Mouse (Mus musculus) hindlimb bud, embryonic 11.5 days (tissue): ENCODE measurements at regions not wholly inside any gene's neighbourhood (a gene's known extent, or its start where the extent isn't known, plus 50 kb on each side); places are given as distances from the start of the nearest gene placed in this dataset.

ENCODE experiments used
- DNase-seq: peaks from one replicate; pipeline ENCODE4 v3.0.0-alpha.2; 2012; ENCODE audit warnings: low read depth, low spot score; ENCODE audit errors: extremely low spot score

DNA sequence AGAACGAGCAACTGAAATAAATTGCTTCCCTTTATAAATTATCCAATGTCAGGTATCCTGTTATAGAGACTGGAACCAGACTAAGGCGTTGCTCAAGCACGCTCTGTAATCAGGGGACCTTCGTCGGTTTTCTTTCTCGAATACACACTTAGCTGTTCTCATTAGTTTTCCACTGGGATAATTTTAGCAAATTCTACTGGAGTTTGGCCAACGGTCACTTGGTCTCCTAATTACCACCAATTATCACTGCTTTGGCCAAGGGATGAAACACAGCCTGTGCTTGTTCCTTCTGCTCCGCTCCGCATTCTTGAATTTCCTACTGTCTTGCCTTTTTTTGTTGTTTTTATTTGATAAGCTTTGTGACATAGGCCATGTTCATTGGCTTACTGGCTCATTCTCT, 191.1 kb upstream of the Topaz1 start:
- no peak for DNase-seq

DNA sequence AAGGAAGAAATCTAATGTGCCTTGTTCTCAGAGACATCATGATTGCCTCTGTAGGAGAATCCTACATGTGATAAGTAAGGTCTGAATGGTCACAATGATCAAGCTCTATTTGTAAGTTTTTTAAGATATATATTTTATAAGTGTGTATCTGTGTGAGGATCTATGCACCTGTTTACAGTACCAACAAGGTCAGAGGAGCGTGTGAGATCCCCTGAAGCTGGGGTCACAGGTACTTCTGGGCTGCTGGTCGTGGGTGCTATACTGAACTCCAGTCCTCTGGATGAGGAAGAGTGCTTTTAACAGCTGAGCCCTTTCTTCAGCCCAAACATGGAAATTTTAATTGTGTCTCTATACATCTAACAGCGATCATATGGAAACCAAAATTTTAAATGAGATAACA, 181.1 kb upstream of the Topaz1 start:
- DNase-seq = no peak

DNA sequence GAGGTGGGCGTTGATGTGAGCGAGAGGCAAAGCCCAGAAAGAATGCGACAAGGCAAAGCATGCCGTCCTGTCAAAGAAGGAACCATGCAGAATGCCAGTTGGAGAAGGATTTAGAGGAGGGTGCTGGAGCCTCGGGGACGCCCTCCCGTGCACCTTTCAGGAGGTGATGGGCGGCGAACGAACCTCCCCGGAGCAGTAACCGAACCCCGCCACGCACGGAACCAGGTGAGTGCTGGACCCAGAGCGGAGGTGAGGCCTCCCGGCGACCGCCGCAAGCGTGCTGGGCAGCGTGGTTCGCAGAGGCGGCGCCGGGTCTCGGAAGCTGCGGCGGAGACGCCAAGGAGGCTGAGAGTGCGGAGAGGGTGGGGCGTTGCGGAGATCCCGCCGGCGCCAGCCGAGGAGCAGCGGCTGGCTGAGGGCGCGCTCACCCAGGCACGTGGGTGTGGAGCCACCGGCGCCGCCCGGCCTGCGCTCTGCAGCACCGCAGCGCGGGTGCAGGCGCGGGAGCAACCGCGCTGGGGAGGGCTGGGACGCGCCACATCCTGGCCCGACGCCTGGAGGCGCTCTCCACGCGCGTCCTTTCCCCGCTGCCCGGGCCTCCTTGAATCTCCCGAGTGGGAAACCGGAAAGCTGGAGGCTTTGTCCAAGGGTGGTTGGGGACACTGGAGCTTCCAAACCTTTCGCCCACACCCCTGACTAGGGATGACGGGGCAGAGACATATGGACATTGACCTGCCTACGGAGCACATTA, 178.3 kb upstream of the Topaz1 start:
- no peak for DNase-seq

DNA sequence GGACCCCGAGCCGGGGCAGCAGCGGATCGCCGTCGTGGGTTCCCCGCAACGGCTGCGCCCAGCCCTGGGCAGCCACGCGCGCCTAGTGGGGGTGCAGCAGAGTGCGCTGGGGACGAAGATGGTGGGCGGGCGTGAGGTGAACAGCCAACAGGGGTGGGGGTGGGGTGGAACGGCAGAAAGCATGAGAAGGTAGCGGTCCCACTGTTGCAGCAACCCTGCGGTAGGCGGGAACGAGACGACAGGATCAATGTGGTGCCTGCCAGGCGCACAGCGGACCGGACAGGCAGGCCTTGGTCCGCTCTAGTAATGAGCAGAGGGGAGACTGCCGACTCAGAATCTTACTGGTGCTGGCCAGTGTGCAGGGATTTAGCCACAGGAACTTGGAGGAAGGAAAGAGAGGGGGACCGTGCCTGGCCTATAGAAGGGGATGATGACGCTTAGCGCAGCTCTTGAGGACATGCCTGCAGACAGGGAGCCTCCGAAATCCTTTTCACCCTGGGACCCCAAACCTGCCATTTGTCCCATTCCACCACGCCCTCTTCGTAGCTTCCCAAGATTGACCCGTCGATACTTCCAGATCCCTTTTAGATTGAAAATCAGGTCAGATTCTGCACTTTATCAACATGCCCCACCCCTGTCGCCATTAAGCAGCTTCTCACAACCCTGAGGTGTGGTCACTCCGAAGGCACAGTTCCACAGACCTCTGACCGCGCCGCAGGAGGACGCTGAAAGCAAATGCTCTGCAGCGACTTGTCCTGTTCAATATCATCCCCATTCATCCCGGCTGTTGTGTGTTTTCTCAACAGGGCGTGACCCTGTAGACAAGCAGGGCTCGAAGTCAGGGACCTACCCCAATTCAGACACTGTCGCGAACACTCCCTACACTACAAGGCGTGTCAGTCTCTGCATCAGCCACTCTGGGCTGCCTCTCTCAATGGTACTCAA, 177.4 kb upstream of the Topaz1 start:
- no peak for DNase-seq

DNA sequence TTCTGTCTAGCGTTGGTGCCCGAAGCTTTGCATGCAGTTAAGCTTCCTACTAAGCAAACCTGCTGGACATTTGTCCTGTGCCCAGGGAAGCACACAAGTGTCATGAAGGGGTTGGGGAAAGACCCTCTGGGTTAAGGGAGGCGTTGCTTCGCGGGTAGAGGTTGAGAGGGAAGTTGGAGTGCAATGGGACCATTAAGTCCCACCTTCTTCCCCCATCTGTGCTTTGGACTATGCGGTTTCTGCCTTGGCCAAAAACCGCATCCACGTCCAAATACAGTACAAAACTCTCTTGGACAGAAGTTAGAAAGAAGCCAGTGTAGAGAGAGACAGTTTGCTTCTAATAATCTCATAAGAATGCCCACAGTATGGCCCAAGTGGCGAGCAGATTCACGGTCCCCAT, 176.1 kb upstream of the Topaz1 start:
- no peak for DNase-seq

DNA sequence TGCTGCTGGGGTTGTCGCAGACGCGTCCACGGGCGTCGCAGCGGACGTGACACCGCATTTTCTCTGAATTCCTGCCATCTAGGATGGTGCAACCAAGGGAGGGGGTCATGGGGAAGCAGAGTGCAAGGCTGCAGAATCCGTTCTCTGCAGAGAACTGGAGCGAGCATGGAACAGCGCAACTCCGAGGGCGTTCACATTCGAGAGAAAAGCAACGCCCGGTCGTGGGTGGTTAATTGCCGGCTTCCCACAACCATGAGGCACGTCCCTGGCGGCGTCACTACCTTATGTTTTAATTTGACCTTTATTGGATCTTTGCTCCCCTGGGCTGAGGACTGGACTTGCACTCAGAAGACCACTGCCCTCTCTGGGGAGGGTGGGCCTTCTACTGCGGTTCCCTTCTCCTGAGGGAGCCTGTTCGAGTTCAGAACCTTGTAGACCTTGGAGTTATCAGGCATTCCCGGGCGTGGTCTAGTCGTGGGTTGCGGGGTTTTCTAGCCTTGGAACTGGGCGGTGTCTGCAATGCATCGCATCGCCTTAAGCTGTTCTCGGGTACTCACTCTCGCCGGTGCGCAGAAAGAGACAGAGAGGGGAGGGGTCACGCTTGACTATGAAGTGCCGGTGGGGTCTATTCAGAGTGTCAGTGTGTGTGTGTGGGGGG, 175.6 kb upstream of the Topaz1 start:
- no peak for DNase-seq

DNA sequence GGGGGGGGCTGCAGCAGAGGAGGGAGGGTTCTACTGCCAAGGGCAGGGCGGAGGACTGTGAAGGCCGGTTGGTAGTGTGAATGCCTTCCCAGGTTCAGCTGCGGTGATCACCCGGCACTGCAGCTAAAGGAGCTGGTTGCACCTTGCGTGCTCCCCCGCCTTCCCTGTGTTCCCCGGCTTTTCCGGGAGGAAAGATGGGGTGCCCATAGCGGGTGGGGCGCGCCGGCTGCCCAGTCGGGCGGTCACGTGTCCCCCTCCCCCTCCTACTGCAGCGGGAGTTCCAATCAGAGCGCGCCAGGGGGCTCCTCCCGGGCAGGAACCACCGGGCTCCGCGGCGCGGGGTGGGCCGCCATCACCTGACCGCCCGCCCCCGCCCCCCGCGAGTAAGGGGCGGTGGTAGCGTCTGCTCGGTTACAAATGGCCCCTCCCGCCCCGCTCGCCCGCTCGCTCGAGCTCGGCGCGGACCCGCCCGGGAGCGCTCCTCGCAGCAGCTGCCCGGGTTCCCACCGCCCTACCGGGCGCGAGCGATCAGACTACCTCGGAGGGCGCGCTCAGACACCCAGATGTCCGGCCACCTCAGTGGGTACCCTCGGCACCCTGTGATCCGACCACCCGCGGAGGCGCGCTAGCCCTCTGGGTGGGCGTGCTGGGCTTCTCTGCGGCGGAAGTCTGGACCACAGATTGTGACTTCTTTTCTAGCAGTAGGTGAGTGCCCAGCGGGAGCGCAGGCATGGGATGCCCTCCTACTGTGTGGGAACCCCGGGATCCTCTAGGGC, 174.9 kb upstream of the Topaz1 start:
- no peak for DNase-seq

DNA sequence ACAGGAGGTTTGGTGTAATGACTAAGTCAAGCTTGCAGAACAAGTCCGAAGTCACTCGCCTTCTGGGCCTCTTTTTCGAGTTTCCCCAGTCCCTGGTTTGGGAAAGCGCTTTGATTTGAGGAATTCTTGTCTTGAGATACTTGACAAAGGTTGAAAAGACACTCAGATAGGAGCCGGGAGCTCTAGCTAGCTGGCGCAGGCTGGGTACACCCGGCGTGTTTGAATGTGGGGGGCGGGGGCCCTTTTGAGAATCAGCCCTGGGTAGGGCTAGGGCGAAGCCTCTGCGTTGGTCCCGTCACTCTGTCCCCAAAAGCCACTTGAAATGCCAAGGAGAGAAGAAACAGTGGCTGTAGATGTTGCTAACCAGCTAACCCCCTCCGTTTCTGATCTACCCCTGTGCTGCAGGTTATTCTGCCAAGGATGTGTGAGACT, 174.3 kb upstream of the Topaz1 start:
- DNase-seq = no peak

DNA sequence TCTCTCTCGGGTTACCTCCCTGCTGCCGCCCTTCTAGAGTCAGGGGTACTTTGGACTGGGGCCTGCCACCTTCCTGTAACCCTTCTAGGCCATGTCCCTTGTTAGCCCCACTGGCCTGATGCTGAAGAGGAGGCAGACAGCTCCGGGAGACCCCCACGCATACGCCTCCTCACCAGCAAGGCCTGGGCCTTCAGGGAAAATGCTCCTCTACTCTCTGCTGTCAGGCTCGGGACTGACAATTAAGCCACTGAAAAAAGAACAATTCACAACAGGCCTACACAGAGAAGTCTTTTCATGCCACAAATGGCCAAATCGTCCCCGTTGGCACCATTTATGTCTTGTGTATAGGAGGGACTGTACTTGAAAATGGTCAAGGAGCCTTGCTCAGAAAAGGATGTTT, 161.9 kb upstream of the Topaz1 start:
- DNase-seq = no peak

DNA sequence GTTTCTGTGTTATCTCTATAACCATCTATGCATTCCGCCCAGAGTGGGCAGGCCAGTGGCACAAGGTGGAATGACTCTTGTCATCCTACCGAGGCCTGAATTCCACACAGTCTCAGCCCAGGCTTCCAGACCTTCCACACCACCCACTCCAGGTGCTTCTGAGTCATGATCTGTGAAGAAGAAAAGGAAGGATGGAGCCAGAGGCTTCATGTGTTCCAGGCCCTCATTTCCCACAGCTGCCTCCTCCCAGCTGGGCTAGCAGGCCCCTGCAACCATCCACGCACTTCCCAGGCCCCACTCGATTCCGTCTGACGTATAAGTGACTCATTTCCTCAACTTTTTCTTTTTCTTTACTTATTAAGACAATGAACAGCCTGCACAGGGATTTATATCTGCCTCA, 160.7 kb upstream of the Topaz1 start:
- no peak for DNase-seq

DNA sequence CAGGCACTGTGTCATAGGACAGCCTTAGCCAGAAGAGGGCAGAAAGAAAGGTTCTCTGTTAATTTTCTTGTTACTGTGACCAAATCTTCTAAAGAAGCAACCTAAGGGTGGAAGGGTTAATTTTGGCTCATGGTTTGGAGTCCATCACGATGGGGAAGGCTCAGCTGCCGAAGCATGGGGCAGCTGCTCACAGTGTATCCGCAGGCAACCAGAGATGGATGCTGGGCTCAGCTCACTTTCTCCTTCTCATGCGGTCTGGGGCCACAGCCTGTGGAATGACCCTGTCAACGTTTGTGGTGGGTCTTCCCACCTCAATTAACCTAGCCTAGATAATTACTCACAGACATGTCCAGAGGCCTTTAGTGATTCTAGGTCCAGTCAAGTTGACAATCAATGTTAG, 160.2 kb upstream of the Topaz1 start:
- DNase-seq = no peak

DNA sequence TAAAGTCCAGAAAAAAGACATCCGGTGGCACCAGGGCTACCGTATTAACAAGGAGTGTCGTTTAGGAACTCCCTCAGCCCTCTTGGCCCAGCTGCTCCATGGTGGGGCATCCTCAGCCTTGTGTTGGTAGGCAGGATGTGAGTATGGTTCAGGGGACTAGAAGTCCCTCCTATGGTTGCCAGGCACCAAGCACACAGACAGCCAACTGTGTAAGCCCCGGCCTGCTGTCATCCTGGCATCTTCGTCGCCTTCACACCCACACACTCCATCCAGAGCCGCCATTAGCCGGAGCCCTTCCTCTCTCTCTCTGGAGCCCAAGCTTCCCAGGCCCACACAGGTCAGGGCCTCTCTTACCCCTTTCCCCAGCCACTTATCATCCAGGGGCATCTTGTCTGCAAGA, 158.9 kb upstream of the Topaz1 start:
- DNase-seq = no peak

DNA sequence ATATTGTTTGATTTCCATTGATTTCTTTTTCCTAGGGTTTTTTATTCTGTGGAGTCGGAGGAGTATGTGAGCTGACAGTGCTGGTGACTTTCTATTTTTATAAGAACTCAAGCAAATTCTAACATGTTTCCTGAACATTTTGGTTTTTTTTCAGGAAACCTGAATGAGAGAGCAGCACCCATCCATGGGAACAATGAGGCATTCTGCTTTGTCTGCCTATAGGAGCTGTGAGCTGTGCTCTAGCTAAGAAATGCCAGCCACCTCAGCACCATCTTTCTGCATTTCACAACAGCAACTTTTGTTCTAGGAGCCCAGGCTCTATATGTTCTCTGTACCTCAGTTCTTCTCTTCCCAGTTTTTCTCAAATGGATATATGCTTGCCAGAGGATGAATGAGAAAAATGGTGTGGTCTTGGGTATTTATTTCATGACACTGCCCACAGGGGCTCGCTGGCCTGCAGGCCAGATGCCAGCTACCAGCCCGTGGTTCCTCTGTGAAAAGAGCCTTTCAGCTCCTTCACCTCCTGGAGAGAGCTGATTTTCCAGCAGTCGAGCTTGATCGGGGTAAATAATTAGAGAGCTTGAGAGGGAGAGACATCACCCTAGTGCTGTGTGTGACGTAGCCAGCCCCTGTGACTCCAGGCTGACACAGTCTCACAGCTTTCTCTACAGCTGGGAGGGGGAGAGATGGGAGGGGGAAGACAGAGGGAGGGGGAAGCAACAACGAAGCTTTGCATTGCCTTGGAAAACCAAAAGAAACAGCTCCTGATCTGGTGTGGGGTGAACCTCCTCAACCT, 154.1 kb upstream of the Topaz1 start:
- DNase-seq = no peak

DNA sequence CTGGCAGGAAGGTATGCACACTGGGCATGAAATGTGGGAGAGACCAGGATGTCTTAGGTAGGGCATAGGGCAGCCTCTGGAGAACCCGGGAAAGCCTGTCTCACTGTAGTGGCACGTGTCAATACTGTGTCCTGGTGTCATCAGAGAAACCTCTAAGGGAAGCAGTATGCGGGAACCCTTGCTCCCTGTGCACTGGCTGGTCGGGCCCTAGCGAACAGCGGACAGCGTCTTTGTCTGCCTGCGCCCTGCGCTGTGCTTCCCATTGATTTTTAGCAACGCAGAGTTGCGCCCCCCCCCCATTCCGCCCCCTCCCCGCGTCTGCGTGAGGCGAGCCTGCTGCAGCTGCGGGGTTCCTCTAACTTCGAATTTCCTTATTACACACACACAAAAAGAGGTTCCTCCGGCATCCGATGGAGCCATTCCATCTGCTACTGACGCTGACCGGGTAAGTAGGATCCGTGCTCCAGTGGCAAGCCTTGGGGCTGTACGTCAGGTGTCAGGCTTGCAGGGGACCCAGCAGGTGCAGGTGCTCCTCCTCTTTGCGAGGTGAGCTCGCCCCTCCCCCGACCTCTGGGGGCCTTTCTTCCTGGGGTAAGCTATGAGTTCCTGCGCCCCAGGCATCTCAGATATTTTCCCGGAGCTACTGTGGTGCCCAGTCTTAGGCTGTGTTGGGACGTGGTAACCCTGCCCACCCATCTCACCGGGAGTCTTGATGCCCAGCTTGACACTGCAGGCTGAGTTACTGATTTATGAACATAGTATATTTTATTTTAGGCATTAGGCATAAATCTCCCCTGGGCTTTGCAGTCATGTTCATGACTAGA, 151.8 kb upstream of the Topaz1 start:
- DNase-seq = no peak

DNA sequence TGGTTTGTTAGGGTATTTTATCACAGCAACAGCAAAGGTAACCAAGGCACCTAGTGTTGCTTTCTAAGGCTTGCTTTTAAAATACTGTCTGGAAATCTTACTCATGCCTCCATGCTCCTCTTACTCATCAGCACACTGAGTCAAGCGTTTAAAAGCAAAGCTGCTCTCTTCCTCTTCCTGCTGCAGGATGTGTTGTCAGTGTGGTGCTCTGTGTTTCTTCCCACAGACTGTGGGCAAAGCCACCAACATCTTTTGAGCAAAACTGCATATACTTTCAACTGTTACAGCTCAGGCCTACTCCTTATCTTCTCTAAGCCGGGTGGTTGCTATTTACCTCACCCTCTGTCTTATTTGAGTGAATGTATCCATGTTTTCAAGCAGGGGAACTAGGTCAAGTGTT, 144.0 kb upstream of the Topaz1 start:
- no peak for DNase-seq

DNA sequence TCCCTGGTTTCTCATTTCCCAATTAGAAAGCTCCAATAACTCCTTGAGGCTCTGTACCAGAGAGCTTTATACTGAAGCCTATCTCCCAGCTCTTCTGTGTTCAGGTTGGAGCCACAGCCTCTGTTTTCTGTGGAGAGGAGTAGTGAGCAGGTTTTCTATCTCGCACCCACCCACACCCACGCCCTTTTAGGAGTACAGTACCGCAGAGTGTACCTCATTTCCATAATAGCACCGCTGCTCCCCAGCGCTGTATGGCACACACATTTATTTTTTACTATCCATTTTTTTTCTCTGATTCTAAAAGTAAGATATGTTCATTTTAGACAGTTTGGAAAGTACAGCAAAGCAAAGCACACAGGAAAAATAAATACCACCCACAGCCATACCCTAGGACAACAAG, 137.5 kb upstream of the Topaz1 start:
- no peak for DNase-seq

DNA sequence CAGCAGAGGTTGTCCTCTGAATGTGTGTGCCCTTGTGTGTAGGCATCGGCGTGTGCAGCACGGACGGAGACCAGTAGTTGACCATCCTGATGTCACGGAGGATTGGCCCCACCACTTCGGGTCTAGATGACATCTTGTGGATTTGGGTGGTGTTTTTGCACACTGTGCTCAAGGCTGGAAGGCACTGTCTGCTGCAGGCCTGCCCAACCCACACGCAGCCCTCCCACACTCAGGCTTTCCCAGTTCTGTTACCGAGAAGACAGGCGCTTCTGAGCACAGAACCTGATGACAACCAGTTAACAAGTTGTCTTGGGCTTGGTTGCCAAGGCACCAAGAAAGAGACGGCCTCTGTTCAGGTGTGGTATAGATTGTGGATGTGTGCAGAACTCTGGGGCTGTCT, 136.2 kb upstream of the Topaz1 start:
- no peak for DNase-seq

DNA sequence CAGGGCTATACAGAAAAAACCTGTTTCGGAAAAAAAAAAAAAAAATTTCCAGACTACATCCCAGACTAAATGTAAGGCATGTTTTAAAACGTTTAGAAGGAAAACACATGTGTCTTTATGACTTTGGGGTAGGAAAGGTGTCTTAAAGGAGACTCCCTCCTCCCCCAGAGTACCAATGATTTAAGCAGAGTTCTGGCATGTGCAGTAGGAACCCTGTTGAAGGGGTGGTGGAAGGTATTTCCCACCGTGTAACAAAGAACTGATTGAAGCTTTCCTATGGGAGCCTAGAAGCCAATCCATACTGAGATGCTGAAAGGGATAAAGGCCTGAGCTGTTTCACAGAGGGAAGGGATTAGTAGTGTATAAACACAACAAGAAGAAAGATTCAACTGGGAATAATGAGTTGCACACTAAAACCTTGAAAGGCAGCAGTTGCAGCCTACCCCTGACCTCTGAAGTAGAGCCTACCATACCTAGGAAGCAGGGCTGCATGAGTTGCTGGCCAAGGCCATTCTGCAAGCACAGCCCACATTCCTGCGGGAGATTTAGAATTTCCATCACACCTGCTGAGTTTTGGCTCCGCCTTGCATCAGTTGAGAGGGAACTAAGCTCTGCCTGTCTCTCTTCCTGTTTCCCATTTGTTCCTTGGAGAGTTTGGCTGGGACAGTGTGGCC, 132.4 kb upstream of the Topaz1 start:
- DNase-seq = no peak

DNA sequence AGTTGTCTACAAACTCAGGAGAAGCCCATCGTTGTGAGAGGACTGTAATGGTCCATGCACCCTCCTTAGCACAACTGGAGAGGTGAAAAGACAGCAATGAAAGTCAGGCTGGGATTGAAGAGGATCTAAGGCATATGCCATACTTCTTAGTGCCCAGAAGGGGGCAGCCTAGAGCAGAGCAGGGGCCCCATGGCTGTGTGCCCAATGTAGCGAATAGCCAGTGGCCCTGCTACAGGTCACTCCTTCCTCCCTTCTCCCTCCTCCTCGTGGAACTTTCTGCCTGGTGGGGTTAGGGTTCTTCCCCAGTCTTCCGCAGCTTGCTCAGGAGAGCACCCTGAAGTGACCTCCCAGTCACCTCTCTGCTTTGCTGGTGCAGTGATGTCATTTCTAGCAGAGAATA, 131.8 kb upstream of the Topaz1 start:
- no peak for DNase-seq
